Mouse (Mus musculus): ENCODE data around the gene Methig1.

- TF ChIP-seq CTCF (IDR thresholded peaks at IDR 0.05; ENCODE audit: borderline replicate concordance, insufficient read depth, low read depth, low read length): no peak
- TF ChIP-seq POLR2A (IDR thresholded peaks at IDR 0.05; ENCODE audit: borderline replicate concordance, insufficient read depth, low read length): no peak
These were observed 2.9 kb downstream of the Methig1 start for GRCm38 (mm10) chr15:100355876-100356275.

Measured in cerebellum, adult 2 months (tissue).